Mouse (Mus musculus) adrenal gland, postnatal 25 days (tissue): ENCODE data around the gene Pttg1. TPM values are rescaled to one million over a fixed set of nuclear protein-coding genes. Genes with fewer than 3 reads are reported as not detected.

Experiments used
- DNase-seq: peaks from one replicate; pipeline ENCODE4 v3.0.0; 2021; ENCODE audit warnings: mixed read lengths
- total RNA-seq: library from RNA; stranded (reverse); gene quantifications from 2 replicates; pipeline ENCODE4 v1.2.3, GENCODE M21; 2021

Gene Pttg1
- total RNA-seq, 1 experiment from 2014 or later: 47.9 TPM

- no peak for DNase-seq
Observed at GRCm38 (mm10) chr11:43408888-43409287, 17.2 kb downstream of the Pttg1 start.

- DNase-seq: no peak
Observed at GRCm38 (mm10) chr11:43404150-43404807, 21.8 kb downstream of the Pttg1 start.

GRCm38 (mm10) chr11:43400131-43400530 is 25.9 kb downstream of the Pttg1 start:
- DNase-seq: no peak

GRCm38 (mm10) chr11:43399297-43399696 is 26.8 kb downstream of the Pttg1 start:
- no peak for DNase-seq

GRCm38 (mm10) chr11:43396672-43397071 is 29.4 kb downstream of the Pttg1 start:
- no peak for DNase-seq

GRCm38 (mm10) chr11:43396246-43396645 is 29.8 kb downstream of the Pttg1 start:
- DNase-seq: no peak

- no peak for DNase-seq
Observed at GRCm38 (mm10) chr11:43395073-43395948, 30.7 kb downstream of the Pttg1 start.

- no peak for DNase-seq
Observed at GRCm38 (mm10) chr11:43393325-43393724, 32.7 kb downstream of the Pttg1 start.

- no peak for DNase-seq
Observed at GRCm38 (mm10) chr11:43392757-43393156, 33.3 kb downstream of the Pttg1 start.

- no peak for DNase-seq
Observed at GRCm38 (mm10) chr11:43389118-43389517, 36.9 kb downstream of the Pttg1 start.

GRCm38 (mm10) chr11:43388122-43389097 is 37.6 kb downstream of the Pttg1 start:
- no peak for DNase-seq

- DNase-seq: no peak
Observed at GRCm38 (mm10) chr11:43387004-43387880, 38.8 kb downstream of the Pttg1 start.

- no peak for DNase-seq
Observed at GRCm38 (mm10) chr11:43385716-43386115, 40.3 kb downstream of the Pttg1 start.

GRCm38 (mm10) chr11:43385055-43385649 is 40.9 kb downstream of the Pttg1 start:
- peak; percentile 44 for DNase-seq

GRCm38 (mm10) chr11:43383581-43383980 is 42.5 kb downstream of the Pttg1 start:
- no peak for DNase-seq

GRCm38 (mm10) chr11:43380901-43381300 is 45.1 kb downstream of the Pttg1 start:
- no peak for DNase-seq

- no peak for DNase-seq
Observed at GRCm38 (mm10) chr11:43379911-43380485, 46.1 kb downstream of the Pttg1 start.

GRCm38 (mm10) chr11:43379488-43379887 is 46.6 kb downstream of the Pttg1 start:
- no peak for DNase-seq

GRCm38 (mm10) chr11:43377083-43377850 is 48.8 kb downstream of the Pttg1 start:
- DNase-seq: no peak

- DNase-seq: no peak
Observed at GRCm38 (mm10) chr11:43376598-43376997, 49.5 kb downstream of the Pttg1 start.
